Comparison of ENCODE assay signal across 16 mouse cellular contexts in the genomic region with DNA sequence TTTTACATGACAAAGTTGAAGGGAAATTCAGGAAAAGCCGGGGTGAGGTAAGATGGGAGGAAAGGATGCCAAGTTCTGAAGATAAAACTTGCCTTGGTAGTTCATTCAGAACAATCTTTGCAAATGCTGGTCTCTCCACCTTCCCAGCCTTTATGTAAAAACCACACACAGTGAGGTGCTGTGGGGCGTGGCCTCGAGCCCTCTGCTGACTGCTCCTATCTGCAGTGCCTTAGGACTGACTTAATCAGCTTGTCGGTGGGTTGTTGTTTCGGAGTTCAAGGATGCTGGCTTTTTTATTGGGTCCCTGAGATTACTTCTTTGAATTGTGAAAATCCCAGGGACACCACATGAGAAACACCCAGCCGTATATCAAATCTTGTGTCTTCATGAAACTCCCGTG.
"Had no signal": no experiment of that assay in that cellular context is flagged by ENCODE, and none has a peak within 500 bp of the region (broad histone marks: within the 10 kb centered on the region; RNA-seq: fewer than 3 reads in every experiment).

No protein-coding gene starts in this region.

- H3K9ac ChIP-seq: limb, embryonic 13.5 days; liver, embryonic 12.5 days; lung, embryonic 14.5 days; midbrain, embryonic 13.5 days; neural tube, embryonic 13.5 days had no signal

- H3K36me3 ChIP-seq: limb, embryonic 13.5 days; liver, embryonic 12.5 days; midbrain, embryonic 13.5 days; neural tube, embryonic 13.5 days had no signal

- H3K27ac ChIP-seq: kidney, postnatal 0 days; limb, embryonic 13.5 days; liver, embryonic 12.5 days; macrophage; midbrain, embryonic 13.5 days; neural tube, embryonic 13.5 days had no signal

- H3K4me2 ChIP-seq: limb, embryonic 13.5 days; liver, embryonic 12.5 days; lung, embryonic 14.5 days; midbrain, embryonic 13.5 days; neural tube, embryonic 13.5 days had no signal

- H3K4me3 ChIP-seq: limb, embryonic 13.5 days; liver, embryonic 12.5 days; midbrain, embryonic 13.5 days; neural tube, embryonic 13.5 days had no signal

- H3K9me3 ChIP-seq: limb, embryonic 13.5 days; liver, embryonic 12.5 days; midbrain, embryonic 13.5 days; neural tube, embryonic 13.5 days had no signal

- DNase-seq: kidney, adult 9 months; kidney, postnatal 36 days; layer of hippocampus, adult 9-11 months; left cerebral cortex, postnatal 4 days; lung, embryonic 14.5 days; lung, postnatal 10 days; retina, postnatal 1 day; right cerebral cortex, postnatal 4 days; spleen, adult 18-20 months had no signal

- ATAC-seq: intestine, postnatal 0 days; liver, embryonic 12.5 days; midbrain, embryonic 13.5 days had no signal
